Mouse (Mus musculus) layer of hippocampus, adult 9-10 months (tissue): ENCODE results near the gene Trpc5.

Source experiments
- DNase-seq: peaks from one replicate; pipeline ENCODE4 v3.0.0; 2022; ENCODE audit warnings: low spot score

Gene Trpc5

GRCm38 (mm10) chrX:144688142-144688206 is at the start of gene Trpc5:
Gene Trpc5, minus strand, starts transcription at chrX:144688180.
- no peak for DNase-seq

- no peak for DNase-seq
Observed at GRCm38 (mm10) chrX:144716330-144716729, 28.4 kb upstream of the Trpc5 start.

- DNase-seq: no peak
Observed at GRCm38 (mm10) chrX:144689859-144690181, 1.8 kb upstream of the Trpc5 start.

GRCm38 (mm10) chrX:144689119-144689858 is 1.3 kb upstream of the Trpc5 start:
- DNase-seq: no peak

GRCm38 (mm10) chrX:144688207-144689118 is 483 bp upstream of the Trpc5 start, which contains the start of gene Rtl4:
Gene Rtl4, plus strand, starts transcription at chrX:144688907.
- DNase-seq: no peak

GRCm38 (mm10) chrX:144687742-144688141 is 238 bp downstream of the Trpc5 start:
- no peak for DNase-seq

GRCm38 (mm10) chrX:144652196-144652595 is 35.8 kb downstream of the Trpc5 start:
- no peak for DNase-seq

- DNase-seq: no peak
Observed at GRCm38 (mm10) chrX:144645394-144645793, 42.6 kb downstream of the Trpc5 start.

GRCm38 (mm10) chrX:144644756-144645155 is 43.2 kb downstream of the Trpc5 start:
- no peak for DNase-seq

- no peak for DNase-seq
Observed at GRCm38 (mm10) chrX:144612753-144613152, 75.2 kb downstream of the Trpc5 start.

GRCm38 (mm10) chrX:144536431-144536830 is 151.5 kb downstream of the Trpc5 start:
- DNase-seq: no peak

GRCm38 (mm10) chrX:144526042-144526441 is 161.9 kb downstream of the Trpc5 start:
- DNase-seq: no peak

- DNase-seq: no peak
Observed at GRCm38 (mm10) chrX:144523239-144523638, 164.7 kb downstream of the Trpc5 start.

GRCm38 (mm10) chrX:144491394-144491793 is 196.6 kb downstream of the Trpc5 start:
- no peak for DNase-seq

- peak; percentile 1 for DNase-seq
Observed at GRCm38 (mm10) chrX:144464416-144464815, 223.6 kb downstream of the Trpc5 start.

- no peak for DNase-seq
Observed at GRCm38 (mm10) chrX:144456281-144456680, 231.7 kb downstream of the Trpc5 start, which contains the start of gene Trpc5os. Gene Trpc5os, plus strand, starts transcription at chrX:144456581.

- no peak for DNase-seq
Observed at GRCm38 (mm10) chrX:144423848-144424247, 264.1 kb downstream of the Trpc5 start.

- DNase-seq: no peak
Observed at GRCm38 (mm10) chrX:144421091-144421490, 266.9 kb downstream of the Trpc5 start.

GRCm38 (mm10) chrX:144420259-144420658 is 267.7 kb downstream of the Trpc5 start:
- no peak for DNase-seq

- no peak for DNase-seq
Observed at GRCm38 (mm10) chrX:144408036-144408435, 279.9 kb downstream of the Trpc5 start.

- no peak for DNase-seq
Observed at GRCm38 (mm10) chrX:144403526-144403925, 284.5 kb downstream of the Trpc5 start.

GRCm38 (mm10) chrX:144374196-144374595 is 313.8 kb downstream of the Trpc5 start:
- DNase-seq: no peak

GRCm38 (mm10) chrX:144338355-144338754 is 349.6 kb downstream of the Trpc5 start:
- DNase-seq: no peak

GRCm38 (mm10) chrX:144337938-144338337 is 350.0 kb downstream of the Trpc5 start:
- DNase-seq: no peak
